9 mouse cellular contexts compared by ENCODE assay signal in the genomic region with DNA sequence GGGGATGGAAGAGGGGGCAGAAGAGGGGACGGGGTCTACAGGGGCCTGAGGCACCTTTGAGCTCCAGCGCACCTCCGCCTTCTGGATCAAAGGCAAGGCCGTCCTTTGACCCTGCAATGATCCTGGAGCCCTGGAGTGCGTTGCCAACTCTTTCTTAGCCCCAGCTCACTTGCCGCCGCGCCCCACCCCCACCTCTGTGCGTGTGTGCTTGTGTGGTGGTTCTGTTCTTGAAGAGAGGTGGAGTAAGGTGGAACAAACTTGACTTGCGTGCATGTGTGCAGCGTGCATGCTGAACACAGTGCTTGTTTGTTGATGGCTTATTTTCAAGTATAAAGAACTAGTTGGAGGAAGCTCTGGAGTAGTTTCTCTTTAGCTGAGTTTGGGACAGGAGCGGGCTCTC.
DNase-seq lines count a peak whose midpoint lies in the region; TF ChIP-seq lines count a peak whose summit lies in the region.
"Had no signal": no experiment of that assay in that cellular context is flagged by ENCODE, and none has a peak within 500 bp of the region (broad histone marks: within the 10 kb centered on the region; RNA-seq: fewer than 3 reads in every experiment).

No protein-coding gene starts in this region.

- peak; percentile 43 for DNase-seq in adrenal gland, postnatal 25 days
- DNase-seq in adrenal gland, adult 8-10 months: no peak
- peak; percentile 35 to 51 for DNase-seq in spleen, postnatal 36 days (ENCODE audit: low spot score in 2 of 2)
- DNase-seq in spleen, adult 18-20 months: no peak
- peak; percentile 51 for DNase-seq in liver
- DNase-seq in layer of hippocampus, adult 9-10 months (ENCODE audit: low spot score): no peak
- no peak for DNase-seq in layer of hippocampus, adult 2 months (ENCODE audit: low spot score in 2 of 2)
- DNase-seq in layer of hippocampus, postnatal 36 days: no peak

- H3K4me3 ChIP-seq in layer of hippocampus, adult 2 months: no peak overlapping the region
- H3K4me3 ChIP-seq: hindbrain, embryonic 15.5 days had no signal

- TF ChIP-seq CTCF in layer of hippocampus, adult 2 months (conservative IDR thresholded peaks at IDR 0.05): no peak

- no peak overlapping the region for H3K27ac ChIP-seq in layer of hippocampus, adult 2 months
- H3K27ac ChIP-seq: hindbrain, embryonic 15.5 days had no signal

Comparison
In these comparisons a context has a peak if more than half of its experiments do, and no peak if none do; other contexts are left out.
1. DNase-seq: peak in adrenal gland, postnatal 25 days (single experiment), spleen, postnatal 36 days (2 of 2) and liver (single experiment); none in adrenal gland, adult 8-10 months (single experiment), spleen, adult 18-20 months (0 of 2), layer of hippocampus, adult 9-10 months (single experiment), layer of hippocampus, adult 2 months (0 of 2) and layer of hippocampus, postnatal 36 days (0 of 2).